ENCODE assay signal across 14 mouse cellular contexts in the genomic region with DNA sequence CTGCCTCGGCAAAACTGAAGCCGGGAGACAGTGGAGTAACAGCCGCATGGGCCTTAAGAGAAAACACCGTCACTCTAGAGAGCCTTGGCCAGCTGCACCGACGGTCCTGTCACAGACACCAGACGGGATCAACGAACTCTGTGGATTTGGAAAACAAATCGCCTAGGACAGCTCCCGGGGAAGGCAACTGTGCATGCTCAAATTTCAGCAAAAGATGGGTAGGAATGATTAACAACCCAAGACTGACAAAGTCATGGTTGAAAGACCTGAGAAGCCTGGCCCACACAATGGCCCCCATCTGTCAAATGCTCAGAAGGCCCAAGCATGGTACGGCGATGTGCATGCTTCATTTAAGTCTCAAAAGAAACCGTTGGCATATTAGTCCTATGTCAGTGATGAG.
A peak's percentile ranks its signal among the peaks of the same experiment; 100 is the strongest.
DNase-seq lines count a peak whose midpoint lies in the region; ATAC-seq and TF ChIP-seq lines count a peak whose summit lies in the region.
"Had no signal": no experiment of that assay in that cellular context is flagged by ENCODE, and none has a peak within 500 bp of the region (broad histone marks: within the 10 kb centered on the region; RNA-seq: fewer than 3 reads in every experiment).

No protein-coding gene starts in this region.

- in situ Hi-C loops in Patski (cut with MboI; ENCODE audit: low pct_unique_long_range_greater_than_20kb), result no loop called here

- CTCF ChIA-PET in Patski (lab: Charles Lee), result no interaction called here

- H3K4me1 ChIP-seq in kidney, embryonic 14.5 days (ENCODE audit: control insufficient read depth, insufficient read depth, low read length), result peaks cover 14% of the 10 kb centered on the region
- peaks cover 22% of the 10 kb centered on the region for H3K4me1 ChIP-seq in kidney, embryonic 16.5 days (ENCODE audit: insufficient read depth, low read length)

- no peaks in the 10 kb centered on the region for H3K27me3 ChIP-seq in kidney, embryonic 14.5 days (ENCODE audit: control insufficient read depth, insufficient read depth, low read length)
- H3K27me3 ChIP-seq in Patski, result no peaks in the 10 kb centered on the region
- no peaks in the 10 kb centered on the region for H3K27me3 ChIP-seq in kidney, embryonic 16.5 days (ENCODE audit: insufficient read depth, low read length)
- H3K27me3 ChIP-seq: heart, embryonic 15.5 days; intestine, embryonic 15.5 days had no signal

- no peaks in the 10 kb centered on the region for H3K9me3 ChIP-seq in kidney, embryonic 14.5 days (ENCODE audit: control insufficient read depth, low read length)
- no peaks in the 10 kb centered on the region; the same call in 1 of the 2 replicates for H3K9me3 ChIP-seq in kidney, embryonic 16.5 days (ENCODE audit: low read length)
- H3K9me3 ChIP-seq: heart, embryonic 15.5 days; intestine, embryonic 15.5 days had no signal

- WGBS in kidney, embryonic 14.5 days, result 21% methylated on average over 13 of the region's 13 CpGs
- WGBS in kidney, embryonic 16.5 days, result 21% methylated on average over 13 of the region's 13 CpGs

- no peak for DNase-seq in kidney, adult 18-20 months
- peak; percentile 2 for DNase-seq in Patski (ENCODE audit: low read depth, low spot score)
- peak; percentile 20 for DNase-seq in embryo, embryonic 9.5 days (ENCODE audit: extremely low spot score)
- no peak for DNase-seq in thymus, postnatal 14 days
- DNase-seq in right cerebral cortex, adult 18-20 months, result no peak
- DNase-seq: cerebellum, adult 9-10 months; layer of hippocampus, adult 9-11 months; lung, adult 18-20 months; thymus, postnatal 36 days had no signal

- H3K4me3 ChIP-seq in kidney, embryonic 14.5 days (ENCODE audit: low read length), result no peak overlapping the region
- no peak overlapping the region for H3K4me3 ChIP-seq in kidney, embryonic 16.5 days (ENCODE audit: low read length)
- H3K4me3 ChIP-seq: heart, embryonic 15.5 days; intestine, embryonic 15.5 days had no signal

- no peak overlapping the region for H3K9ac ChIP-seq in kidney, embryonic 14.5 days (ENCODE audit: low read depth, low read length)
- no peak overlapping the region for H3K9ac ChIP-seq in kidney, embryonic 16.5 days (replicated peaks; ENCODE audit: low read length)
- H3K9ac ChIP-seq: heart, embryonic 15.5 days; intestine, embryonic 15.5 days had no signal

- no peak for TF ChIP-seq CTCF in Patski (IDR thresholded peaks at IDR 0.05)

- no peak overlapping the region for H3K27ac ChIP-seq in kidney, embryonic 14.5 days (ENCODE audit: low read depth, low read length)
- no peak overlapping the region for H3K27ac ChIP-seq in kidney, embryonic 16.5 days (ENCODE audit: low read length)
- H3K27ac ChIP-seq: heart, embryonic 15.5 days; intestine, embryonic 15.5 days had no signal

- no peaks in the 10 kb centered on the region for H3K36me3 ChIP-seq in kidney, embryonic 14.5 days (ENCODE audit: control insufficient read depth, insufficient read depth, low read length)
- H3K36me3 ChIP-seq in kidney, embryonic 16.5 days (ENCODE audit: insufficient read depth, low read length), result no peaks in the 10 kb centered on the region
- H3K36me3 ChIP-seq: heart, embryonic 15.5 days had no signal

- POLR2A ChIA-PET in Patski (lab: Charles Lee), result no interaction called here

- ATAC-seq in kidney, embryonic 14.5 days (ENCODE audit: low FRiP score, low TSS enrichment), result peak; percentile 67
- no peak for ATAC-seq in Patski
- peak; percentile 72 for ATAC-seq in kidney, embryonic 16.5 days (ENCODE audit: low FRiP score, low TSS enrichment)
- ATAC-seq in frontal cortex, adult (ENCODE audit: low TSS enrichment), result no peak
- ATAC-seq: intestine, embryonic 15.5 days had no signal

- H3K4me2 ChIP-seq in kidney, embryonic 14.5 days (replicated peaks; ENCODE audit: low read depth, low read length), result no peak overlapping the region
- no peak overlapping the region for H3K4me2 ChIP-seq in kidney, embryonic 16.5 days (replicated peaks; ENCODE audit: low read depth, low read length)
- H3K4me2 ChIP-seq: heart, embryonic 15.5 days; intestine, embryonic 15.5 days had no signal

Comparison
In these comparisons a context has a peak if more than half of its experiments do, and no peak if none do; other contexts are left out.
1. ATAC-seq: peak in kidney, embryonic 14.5 days (single experiment) and kidney, embryonic 16.5 days (single experiment); none in Patski (single experiment) and frontal cortex, adult (single experiment).
2. DNase-seq: peak in Patski (single experiment) and embryo, embryonic 9.5 days (single experiment); none in kidney, adult 18-20 months (single experiment), thymus, postnatal 14 days (single experiment) and right cerebral cortex, adult 18-20 months (single experiment).